Mouse (Mus musculus): ENCODE measurements around the gene 4921504E06Rik. TPM values are rescaled to one million over a fixed set of nuclear protein-coding genes. Genes with fewer than 3 reads are reported as not detected.

Gene 4921504E06Rik
- polyA plus RNA-seq, 1 experiment from 2014 or later, result not detected

- no peaks in the 10 kb centered on the region for H3K36me3 ChIP-seq (ENCODE audit: insufficient read depth)
- no peak overlapping the region for H3K4me3 ChIP-seq (ENCODE audit: low read depth, low read length)
- ATAC-seq (ENCODE audit: insufficient read depth) (no peak), DNase-seq (no peak)
- TF ChIP-seq CTCF (IDR thresholded peaks at IDR 0.05; ENCODE audit: low read depth), result no peak
- H3K9ac ChIP-seq, result no peak overlapping the region
- no peaks in the 10 kb centered on the region for H3K9me3 ChIP-seq (ENCODE audit: low read depth, low read length)
- H3K27ac ChIP-seq (ENCODE audit: low read depth), result no peak overlapping the region
- no peaks in the 10 kb centered on the region for H3K27me3 ChIP-seq (ENCODE audit: insufficient read depth, low read length)
- no peak overlapping the region for H3K4me2 ChIP-seq
- 55% methylated on average over 5 of the region's 5 CpGs for WGBS
- no peaks in the 10 kb centered on the region for H3K4me1 ChIP-seq (ENCODE audit: insufficient read depth)
These were observed 41.3 kb downstream of the 4921504E06Rik start for GRCm38 (mm10) chr2:19512381-19512780.

- 45% methylated on average over 5 of the region's 5 CpGs for WGBS
- no peak overlapping the region for H3K27ac ChIP-seq (ENCODE audit: low read depth)
- DNase-seq (no peak), ATAC-seq (ENCODE audit: insufficient read depth) (no peak)
- no peaks in the 10 kb centered on the region for H3K9me3 ChIP-seq (ENCODE audit: low read depth, low read length)
- H3K4me3 ChIP-seq (ENCODE audit: low read depth, low read length), result no peak overlapping the region
- no peaks in the 10 kb centered on the region for H3K27me3 ChIP-seq (ENCODE audit: insufficient read depth, low read length)
- H3K4me1 ChIP-seq (ENCODE audit: insufficient read depth), result no peaks in the 10 kb centered on the region
- no peaks in the 10 kb centered on the region for H3K36me3 ChIP-seq (ENCODE audit: insufficient read depth)
- H3K9ac ChIP-seq, result no peak overlapping the region
- no peak for TF ChIP-seq CTCF (IDR thresholded peaks at IDR 0.05; ENCODE audit: low read depth)
- H3K4me2 ChIP-seq, result no peak overlapping the region
These were observed 42.7 kb downstream of the 4921504E06Rik start for GRCm38 (mm10) chr2:19511032-19511431.

GRCm38 (mm10) chr2:19505744-19506143 is 48.0 kb downstream of the 4921504E06Rik start:
- ATAC-seq (ENCODE audit: insufficient read depth), result no peak
- Histone ChIP-seq H3K4me2 (no peak overlapping the region), H3K4me3 (ENCODE audit: low read depth, low read length) (no peak overlapping the region)

GRCm38 (mm10) chr2:19490262-19490661 is 63.5 kb downstream of the 4921504E06Rik start:
- no peak overlapping the region for H3K9ac ChIP-seq
- H3K4me3 ChIP-seq (ENCODE audit: low read depth, low read length), result no peak overlapping the region
- no peaks in the 10 kb centered on the region for H3K9me3 ChIP-seq (ENCODE audit: low read depth, low read length)
- 58% methylated on average over 3 of the region's 3 CpGs for WGBS
- TF ChIP-seq CTCF (IDR thresholded peaks at IDR 0.05; ENCODE audit: low read depth), result no peak
- no peak overlapping the region for H3K4me2 ChIP-seq
- no peak for ATAC-seq (ENCODE audit: insufficient read depth)
- H3K36me3 ChIP-seq (ENCODE audit: insufficient read depth), result no peaks in the 10 kb centered on the region
- H3K27me3 ChIP-seq (ENCODE audit: insufficient read depth, low read length), result no peaks in the 10 kb centered on the region
- H3K4me1 ChIP-seq (ENCODE audit: insufficient read depth), result no peaks in the 10 kb centered on the region
- DNase-seq, result no peak
- no peak overlapping the region for H3K27ac ChIP-seq (ENCODE audit: low read depth)

More at GRCm38 (mm10) chr2:19505744-19506143, 48.0 kb downstream of the 4921504E06Rik start:
- H3K36me3 ChIP-seq (ENCODE audit: insufficient read depth), result no peaks in the 10 kb centered on the region
- WGBS, result 92% methylated on average over 1 of the region's 1 CpGs
- H3K27ac ChIP-seq (ENCODE audit: low read depth), result no peak overlapping the region
- H3K9ac ChIP-seq, result no peak overlapping the region
- H3K4me1 ChIP-seq (ENCODE audit: insufficient read depth), result no peaks in the 10 kb centered on the region
- no peak for DNase-seq
- no peak for TF ChIP-seq CTCF (IDR thresholded peaks at IDR 0.05; ENCODE audit: low read depth)
- no peaks in the 10 kb centered on the region for H3K9me3 ChIP-seq (ENCODE audit: low read depth, low read length)
- no peaks in the 10 kb centered on the region for H3K27me3 ChIP-seq (ENCODE audit: insufficient read depth, low read length)

GRCm38 (mm10) chr2:19461940-19462339 is 91.8 kb downstream of the 4921504E06Rik start:
- TF ChIP-seq CTCF (IDR thresholded peaks at IDR 0.05; ENCODE audit: low read depth), result no peak
- no peak overlapping the region for H3K27ac ChIP-seq (ENCODE audit: low read depth)
- H3K9me3 ChIP-seq (ENCODE audit: low read depth, low read length), result no peaks in the 10 kb centered on the region
- ATAC-seq (ENCODE audit: insufficient read depth) (no peak), DNase-seq (no peak)
- no peak overlapping the region for H3K4me3 ChIP-seq (ENCODE audit: low read depth, low read length)
- 38% methylated on average over 2 of the region's 2 CpGs for WGBS
- no peaks in the 10 kb centered on the region for H3K36me3 ChIP-seq (ENCODE audit: insufficient read depth)
- H3K4me2 ChIP-seq, result no peak overlapping the region
- H3K4me1 ChIP-seq (ENCODE audit: insufficient read depth), result no peaks in the 10 kb centered on the region
- no peak overlapping the region for H3K9ac ChIP-seq
- peaks cover 14% of the 10 kb centered on the region for H3K27me3 ChIP-seq (ENCODE audit: insufficient read depth, low read length)

- H3K9ac ChIP-seq, result no peak overlapping the region
- 46% methylated on average over 2 of the region's 2 CpGs for WGBS
- peaks cover 45% of the 10 kb centered on the region for H3K27me3 ChIP-seq (ENCODE audit: insufficient read depth, low read length)
These were observed 94.9 kb downstream of the 4921504E06Rik start for GRCm38 (mm10) chr2:19458785-19459184.

GRCm38 (mm10) chr2:19455857-19456482 is 97.7 kb downstream of the 4921504E06Rik start:
- no peak for ATAC-seq (ENCODE audit: insufficient read depth)
- DNase-seq, result peak; percentile 65

More at GRCm38 (mm10) chr2:19458785-19459184, 94.9 kb downstream of the 4921504E06Rik start:
- Histone ChIP-seq H3K27ac (ENCODE audit: low read depth) (no peak overlapping the region), H3K36me3 (ENCODE audit: insufficient read depth) (no peaks in the 10 kb centered on the region), H3K4me2 (no peak overlapping the region), H3K4me3 (ENCODE audit: low read depth, low read length) (no peak overlapping the region), H3K9me3 (ENCODE audit: low read depth, low read length) (no peaks in the 10 kb centered on the region), H3K4me1 (ENCODE audit: insufficient read depth) (no peaks in the 10 kb centered on the region)
- no peak for TF ChIP-seq CTCF (IDR thresholded peaks at IDR 0.05; ENCODE audit: low read depth)
- DNase-seq, result no peak
- no peak for ATAC-seq (ENCODE audit: insufficient read depth)

More at GRCm38 (mm10) chr2:19455857-19456482, 97.7 kb downstream of the 4921504E06Rik start:
- Histone ChIP-seq H3K4me1 (ENCODE audit: insufficient read depth) (no peaks in the 10 kb centered on the region), H3K36me3 (ENCODE audit: insufficient read depth) (no peaks in the 10 kb centered on the region), H3K27me3 (ENCODE audit: insufficient read depth, low read length) (peaks cover 74% of the 10 kb centered on the region), H3K4me3 (ENCODE audit: low read depth, low read length) (no peak overlapping the region), H3K9me3 (ENCODE audit: low read depth, low read length) (no peaks in the 10 kb centered on the region), H3K4me2 (no peak overlapping the region), H3K27ac (ENCODE audit: low read depth) (no peak overlapping the region), H3K9ac (no peak overlapping the region)
- TF ChIP-seq CTCF (IDR thresholded peaks at IDR 0.05; ENCODE audit: low read depth), result no peak
- 27% methylated on average over 10 of the region's 10 CpGs for WGBS

Data from lung, embryonic 14.5 days (tissue).